Mouse (Mus musculus) ES-Bruce4 (cell line): Measurements from ENCODE around the gene 4930522L14Rik. TPM values are rescaled to one million over a fixed set of nuclear protein-coding genes. Genes with fewer than 3 reads are reported as not detected.
"Not testable (repeated sequence)": the region's sequence is repeated elsewhere in the genome, so short reads cannot be mapped to it uniquely, and the experiment has no call there.

Source experiments
- H3K27ac ChIP-seq: 2 replicates; pipeline ENCODE4 v1.5.1; 2012; ENCODE audit warnings: low read length, inconsistent platforms; ENCODE audit not compliant: insufficient read depth
- H3K27me3 ChIP-seq: 2 replicates; pipeline ENCODE4 v1.6.1; 2012; ENCODE audit warnings: mild to moderate bottlenecking, low read length, inconsistent platforms; ENCODE audit not compliant: control insufficient read depth, poor library complexity, insufficient read depth, severe bottlenecking
- H3K36me3 ChIP-seq: 2 replicates; pipeline ENCODE4 v1.6.1; 2012; ENCODE audit warnings: inconsistent platforms, mild to moderate bottlenecking, low read length, moderate library complexity; ENCODE audit not compliant: control insufficient read depth, poor library complexity, insufficient read depth, severe bottlenecking
- H3K4me1 ChIP-seq: one replicate; pipeline ENCODE4 v1.8.1; 2011; ENCODE audit warnings: low read length; ENCODE audit not compliant: control insufficient read depth, insufficient read depth
- H3K4me3 ChIP-seq: 2 replicates; pipeline ENCODE4 v1.5.1; 2011; ENCODE audit warnings: low read depth, mild to moderate bottlenecking, low read length
- H3K9ac ChIP-seq: 2 replicates; pipeline ENCODE4 v1.6.1; 2012; ENCODE audit warnings: low read depth, mild to moderate bottlenecking, inconsistent platforms; ENCODE audit not compliant: poor library complexity, severe bottlenecking
- H3K9me3 ChIP-seq: replicated peaks from 2 replicates; pipeline ENCODE4 v1.6.1; 2012; ENCODE audit warnings: mild to moderate bottlenecking, low read length, inconsistent platforms; ENCODE audit not compliant: control insufficient read depth, poor library complexity, insufficient read depth, severe bottlenecking
- EP300 ChIP-seq: IDR thresholded peaks from 2 replicates; pipeline ENCODE4 v1.6.1; 2011; ENCODE audit warnings: low read depth, low read length; ENCODE audit not compliant: insufficient read depth
- polyA plus RNA-seq: library from polyadenylated mRNA; stranded (reverse); fragments of >200 nt; gene quantifications from 2 replicates; pipeline ENCODE4 v1.2.4, GENCODE M21; 2011; ENCODE audit warnings: low read depth; ENCODE audit not compliant: missing spikeins, insufficient read depth, insufficient read length

Gene 4930522L14Rik
- 31.0 and 41.5 TPM in 2 replicates for polyA plus RNA-seq

DNA sequence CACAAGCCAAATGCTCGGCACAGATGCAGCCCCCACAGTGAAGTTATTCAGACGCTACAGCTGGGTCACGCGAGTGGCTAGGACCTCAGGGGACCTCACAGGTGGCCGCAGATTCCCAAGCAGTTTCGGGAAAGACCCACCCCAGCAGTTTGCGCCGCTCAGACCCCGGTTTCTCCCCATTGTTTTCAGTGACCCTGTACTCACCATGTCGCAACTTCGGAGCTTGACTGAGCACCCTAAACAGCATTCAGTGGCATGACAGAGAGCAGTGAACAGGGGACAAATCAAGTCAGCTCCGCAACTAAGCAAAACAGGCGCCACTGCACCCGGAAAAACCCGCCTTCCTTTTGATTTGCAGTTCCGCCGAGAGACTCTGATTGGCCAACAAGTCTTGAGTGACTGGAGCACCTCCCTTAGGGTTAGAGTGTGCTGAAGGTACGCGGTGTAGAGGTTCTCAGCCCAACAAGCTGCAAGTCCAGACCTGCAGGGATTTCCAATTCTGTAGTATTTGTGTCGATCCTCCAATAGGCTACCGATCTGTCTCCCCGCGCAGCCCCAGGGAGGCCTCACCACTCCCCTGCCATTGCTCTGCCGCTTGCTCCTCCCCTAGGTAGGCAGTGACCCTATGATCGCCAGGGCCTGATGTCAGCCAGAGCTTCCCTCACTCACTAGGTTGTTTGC lies at the start of gene 4930522L14Rik:
Gene 4930522L14Rik, minus strand, starts transcription at position 496 of the 681 bp plus-strand sequence.
- peak within 1 kb of the TSS; percentile 78 for H3K9ac ChIP-seq
- H3K27ac ChIP-seq = peak within 1 kb of the TSS; percentile 70
- not testable (repeated sequence) for H3K4me1 ChIP-seq, H3K36me3 ChIP-seq, H3K9me3 ChIP-seq, H3K27me3 ChIP-seq
- peak within 1 kb of the TSS; percentile 82 for H3K4me3 ChIP-seq

GRCm38 (mm10) chr5:109801466-109801865 lies 49.8 kb upstream of the 4930522L14Rik start:
- H3K4me3 ChIP-seq, H3K27ac ChIP-seq, H3K9me3 ChIP-seq, H3K36me3 ChIP-seq, H3K27me3 ChIP-seq, H3K4me1 ChIP-seq, H3K9ac ChIP-seq: not testable (repeated sequence)

GRCm38 (mm10) chr5:109799948-109800347 lies 48.3 kb upstream of the 4930522L14Rik start:
- H3K27ac ChIP-seq, H3K9me3 ChIP-seq, H3K27me3 ChIP-seq, H3K9ac ChIP-seq, H3K4me3 ChIP-seq, H3K4me1 ChIP-seq, H3K36me3 ChIP-seq: not testable (repeated sequence)

DNA sequence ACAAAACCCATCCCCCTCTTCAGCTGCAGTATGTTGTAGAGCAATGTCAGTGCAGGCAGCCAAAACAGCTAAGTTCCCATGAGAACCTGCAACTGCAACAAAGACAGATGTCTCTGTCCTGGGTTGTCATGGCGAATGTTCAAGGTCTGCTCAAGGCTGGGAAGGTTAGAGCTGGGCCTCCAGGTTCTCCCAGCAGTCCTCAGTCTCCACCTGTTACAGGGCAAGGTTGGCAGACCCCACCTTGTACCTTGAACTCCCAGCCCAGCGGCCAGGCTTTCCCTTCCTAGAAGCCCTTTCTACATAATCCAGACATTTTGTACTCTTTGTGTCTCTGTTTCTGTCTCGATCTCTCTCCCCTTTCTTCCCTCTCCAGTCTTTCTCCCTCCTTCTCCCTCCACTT lies 45.3 kb upstream of the 4930522L14Rik start:
- not testable (repeated sequence) for H3K4me1 ChIP-seq, H3K4me3 ChIP-seq, H3K9me3 ChIP-seq, H3K27me3 ChIP-seq, H3K36me3 ChIP-seq, H3K9ac ChIP-seq
- H3K27ac ChIP-seq = peak overlapping the region; percentile 31; the same call in 1 of the 2 replicates

- H3K9me3 ChIP-seq, H3K4me1 ChIP-seq, H3K36me3 ChIP-seq, H3K27me3 ChIP-seq: not testable (repeated sequence)
- H3K4me3 ChIP-seq = peak overlapping the region; percentile 76
- peak overlapping the region; percentile 69 for H3K27ac ChIP-seq
- 0 out of 2 replicates have a peak, but pooled peaks have one; percentile 26 for TF ChIP-seq EP300
- peak overlapping the region; percentile 46 for H3K9ac ChIP-seq
Observed at GRCm38 (mm10) chr5:109795967-109796652, 44.4 kb upstream of the 4930522L14Rik start.

DNA sequence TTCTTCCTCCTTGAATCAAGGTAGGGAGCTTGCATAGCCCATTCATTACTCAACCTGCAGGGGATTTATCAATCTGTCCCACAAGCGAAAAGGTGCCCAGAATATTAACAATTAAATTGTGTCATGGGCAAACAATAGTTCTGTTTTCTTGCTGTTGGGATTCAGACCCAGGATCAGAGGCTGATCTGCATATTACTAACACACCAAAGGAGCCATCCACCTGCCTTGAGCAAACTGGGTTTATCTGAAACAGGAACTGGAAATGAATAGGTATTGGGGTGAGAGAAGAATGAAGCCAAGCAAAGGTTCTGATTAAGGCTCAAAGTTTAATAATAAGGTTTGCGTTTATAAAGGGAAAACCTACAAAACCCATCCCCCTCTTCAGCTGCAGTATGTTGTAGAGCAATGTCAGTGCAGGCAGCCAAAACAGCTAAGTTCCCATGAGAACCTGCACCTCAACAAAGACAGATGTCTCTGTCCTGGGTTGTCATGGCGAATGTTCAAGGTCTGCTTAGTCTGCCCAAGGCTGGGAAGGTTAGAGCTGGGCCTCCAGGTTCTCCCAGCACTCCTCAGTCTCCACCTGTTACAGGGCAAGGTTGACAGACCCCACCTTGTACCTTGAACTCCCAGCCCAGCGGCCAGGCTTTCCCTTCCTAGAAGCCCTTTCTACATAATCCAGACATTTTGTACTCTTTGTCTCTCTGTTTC lies 541 bp upstream of the 4930522L14Rik start:
- not testable (repeated sequence) for H3K4me1 ChIP-seq, H3K9me3 ChIP-seq, H3K27me3 ChIP-seq, H3K9ac ChIP-seq, H3K36me3 ChIP-seq
- peak overlapping the region; percentile 13 for H3K4me3 ChIP-seq
- H3K27ac ChIP-seq = peak overlapping the region; percentile 70

DNA sequence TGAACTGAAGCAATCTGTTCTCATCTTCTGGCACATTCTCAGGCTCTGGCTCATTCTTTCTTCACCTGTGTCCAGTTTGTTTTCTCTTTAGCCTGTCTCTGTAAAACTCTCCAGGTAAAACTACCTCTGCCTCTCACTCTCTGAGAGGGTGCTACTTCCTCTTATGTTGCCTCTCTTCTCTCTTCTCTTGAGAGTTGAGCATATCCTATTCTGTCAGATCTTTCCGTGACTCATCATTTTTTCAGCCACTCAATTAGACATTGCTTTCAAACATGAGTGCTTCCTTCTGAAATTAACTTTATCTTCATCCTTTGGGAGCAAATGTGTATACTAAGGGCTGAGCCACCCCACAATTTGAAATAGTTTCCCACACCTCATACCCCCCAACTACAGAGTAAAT lies 6.6 kb downstream of the 4930522L14Rik start:
- H3K9ac ChIP-seq, H3K9me3 ChIP-seq, H3K4me3 ChIP-seq, H3K27me3 ChIP-seq, H3K4me1 ChIP-seq, H3K36me3 ChIP-seq, H3K27ac ChIP-seq: not testable (repeated sequence)

GRCm38 (mm10) chr5:109717341-109717740 lies 34.3 kb downstream of the 4930522L14Rik start:
- H3K27me3 ChIP-seq, H3K4me3 ChIP-seq, H3K27ac ChIP-seq, H3K9ac ChIP-seq, H3K9me3 ChIP-seq, H3K4me1 ChIP-seq, H3K36me3 ChIP-seq: not testable (repeated sequence)

DNA sequence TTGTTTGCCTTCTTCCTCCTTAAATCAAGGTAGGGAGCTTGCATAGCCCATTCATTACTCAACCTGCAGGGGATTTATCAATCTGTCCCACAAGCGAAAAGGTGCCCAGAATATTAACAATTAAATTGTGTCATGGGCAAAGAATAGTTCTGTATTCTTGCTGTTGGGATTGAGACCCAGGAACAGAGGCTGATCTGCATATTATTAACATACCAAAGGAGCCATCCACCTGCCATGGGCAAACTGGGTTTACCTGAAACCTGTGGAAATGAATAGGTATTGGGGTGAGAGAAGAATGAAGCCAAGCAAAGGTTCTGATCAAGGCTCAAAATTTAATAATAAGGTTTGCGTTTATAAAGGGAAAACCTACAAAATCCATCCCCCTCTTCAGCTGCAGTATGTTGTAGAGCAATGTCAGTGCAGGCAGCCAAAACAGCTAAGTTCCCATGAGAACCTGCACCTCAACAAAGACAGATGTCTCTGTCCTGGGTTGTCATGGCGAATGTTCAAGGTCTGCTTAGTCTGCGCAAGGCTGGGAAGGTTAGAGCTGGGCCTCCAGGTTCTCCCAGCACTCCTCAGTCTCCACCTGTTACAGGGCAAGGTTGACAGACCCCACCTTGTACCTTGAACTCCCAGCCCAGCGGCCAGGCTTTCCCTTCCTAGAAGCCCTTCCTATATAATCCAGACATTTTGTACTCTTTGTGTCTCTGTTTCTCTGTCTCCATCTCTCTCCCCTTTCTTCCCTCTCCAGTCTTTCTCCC lies 60.3 kb downstream of the 4930522L14Rik start:
- Histone ChIP-seq H3K27ac (peak overlapping the region; percentile 75), H3K4me3 (peak overlapping the region; percentile 65)
- not testable (repeated sequence) for H3K27me3 ChIP-seq, H3K4me1 ChIP-seq, H3K9ac ChIP-seq, H3K9me3 ChIP-seq, H3K36me3 ChIP-seq
